Mouse (Mus musculus): ENCODE measurements around the gene Hadh.

Gene Hadh

DNA sequence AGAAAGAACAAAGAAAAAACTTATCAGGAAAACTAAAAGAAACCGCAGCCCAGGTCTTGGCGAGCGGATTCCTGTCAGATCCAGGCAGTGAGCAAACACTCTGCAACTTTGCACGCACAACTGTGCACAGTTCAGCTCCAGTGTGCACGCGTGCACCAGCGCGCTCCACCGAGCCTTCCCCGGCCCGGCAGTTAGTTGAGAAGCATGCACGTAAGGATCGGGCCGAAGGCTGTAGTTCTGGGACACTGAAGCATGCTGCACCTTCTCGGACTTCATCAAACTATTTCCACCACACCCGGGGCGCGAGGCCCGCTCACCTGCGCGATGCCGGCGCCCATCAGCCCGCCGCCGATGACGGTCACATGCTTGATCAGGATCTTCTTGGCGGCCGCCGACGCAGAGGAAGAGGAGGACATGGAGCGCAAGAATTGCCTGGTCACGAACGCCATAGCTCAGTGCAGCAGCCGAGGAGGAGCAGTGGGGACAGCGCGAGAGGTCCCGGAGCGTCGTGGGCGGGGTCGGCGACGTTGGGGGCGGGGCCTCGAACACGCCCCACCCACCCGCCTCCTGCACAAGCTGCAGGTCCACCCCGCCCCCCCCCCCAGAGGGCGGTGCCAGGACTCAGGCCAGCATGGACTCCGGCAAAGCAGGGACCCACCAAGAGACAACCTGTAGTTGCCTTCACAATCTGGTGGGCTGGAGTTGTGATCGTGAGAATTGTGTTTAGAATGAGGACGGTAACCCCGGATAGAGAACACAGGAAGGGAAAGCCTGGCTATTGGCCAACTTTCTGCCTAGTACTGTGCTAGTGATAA lies at the start of gene Hadh:
Gene Hadh, minus strand, starts transcription at position 543 of the 815 bp plus-strand sequence.
- DNase-seq: peak; percentile 89 to 93

DNA sequence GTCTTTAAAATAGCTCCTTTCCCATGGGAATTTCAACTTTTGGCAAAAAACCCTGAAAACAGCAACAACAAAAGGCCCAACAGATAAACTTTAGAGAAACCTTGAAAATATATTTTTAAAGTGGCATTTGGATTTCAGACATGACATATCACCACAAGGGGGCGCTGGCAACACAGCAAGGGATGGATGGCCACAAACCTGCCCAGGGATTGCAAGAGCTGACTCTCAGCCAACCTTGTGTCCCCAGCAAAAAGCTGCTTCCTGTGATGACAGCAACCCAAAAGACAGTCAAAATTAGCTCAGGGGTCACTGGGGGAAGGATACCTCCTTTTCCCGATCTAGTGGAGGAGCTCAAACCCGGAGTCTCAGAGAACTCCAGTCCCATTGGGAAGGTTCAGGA lies 48.3 kb upstream of the Hadh start:
- peak; percentile 80 to 93 for DNase-seq

DNA sequence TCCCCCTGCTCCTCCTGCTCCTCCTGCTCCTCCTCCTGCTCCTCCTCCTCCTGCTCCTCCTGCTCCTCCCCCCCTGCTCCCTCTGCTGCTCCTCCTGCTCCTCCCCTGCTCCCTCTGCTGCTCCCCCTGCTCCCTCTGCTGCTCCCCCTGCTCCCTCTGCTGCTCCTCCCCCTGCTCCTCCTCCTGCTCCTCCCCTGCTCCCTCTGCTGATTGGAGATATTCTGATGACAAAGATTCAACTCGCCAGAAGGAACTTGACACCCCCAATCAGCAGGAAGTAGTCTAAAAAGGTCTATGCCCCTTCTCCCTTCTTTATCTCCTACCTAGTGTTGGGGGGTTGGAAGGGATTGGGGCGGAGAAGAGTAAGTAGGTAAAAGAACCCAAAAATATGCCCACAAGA lies 46.3 kb upstream of the Hadh start:
- DNase-seq: no peak

DNA sequence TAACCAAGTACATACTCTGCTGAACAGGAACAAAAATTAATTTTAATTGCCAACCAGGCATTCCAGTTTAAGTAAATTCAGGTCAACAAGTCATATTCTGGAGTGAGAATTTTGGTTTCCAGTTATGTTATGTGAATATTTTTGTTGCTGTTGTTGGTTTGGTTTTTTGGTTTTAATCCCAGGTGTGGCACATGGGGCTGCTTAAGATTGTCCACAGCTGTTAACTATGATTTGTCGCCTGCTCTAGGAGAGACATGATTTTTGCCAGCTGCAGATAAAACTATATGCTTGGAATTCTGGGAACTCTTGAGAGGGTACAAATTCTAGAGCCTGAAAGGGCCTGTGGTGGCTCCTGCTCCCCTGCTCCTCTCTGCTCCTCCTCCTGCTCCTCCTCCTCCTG lies 45.2 kb upstream of the Hadh start:
- DNase-seq: no peak

DNA sequence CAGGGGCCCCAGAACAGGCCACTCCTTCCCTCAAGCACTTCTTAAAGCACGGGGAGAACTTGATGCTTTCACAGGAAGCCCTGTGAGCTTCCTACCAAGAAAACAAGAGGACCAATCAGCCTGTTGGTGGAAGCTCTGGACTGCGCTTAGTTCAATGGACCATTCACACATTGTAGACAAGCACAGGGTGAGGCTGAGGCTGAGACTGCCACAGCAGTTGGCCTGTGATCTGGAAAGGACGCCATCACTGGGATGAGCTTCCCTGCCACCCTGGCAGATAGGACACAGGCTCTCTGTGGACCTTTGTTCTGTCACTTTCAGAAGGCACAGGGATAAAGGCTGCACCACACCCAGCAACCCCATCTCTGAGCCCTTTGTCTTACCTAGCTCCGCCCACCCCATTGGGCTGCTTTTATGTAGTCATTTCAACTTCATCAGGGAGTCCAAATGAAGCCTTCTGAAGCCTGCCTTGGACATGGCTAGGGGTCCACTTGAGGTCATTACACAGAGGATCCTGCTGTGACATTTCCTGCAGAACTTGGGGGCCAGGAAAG lies 44.1 kb upstream of the Hadh start:
- no peak for DNase-seq

DNA sequence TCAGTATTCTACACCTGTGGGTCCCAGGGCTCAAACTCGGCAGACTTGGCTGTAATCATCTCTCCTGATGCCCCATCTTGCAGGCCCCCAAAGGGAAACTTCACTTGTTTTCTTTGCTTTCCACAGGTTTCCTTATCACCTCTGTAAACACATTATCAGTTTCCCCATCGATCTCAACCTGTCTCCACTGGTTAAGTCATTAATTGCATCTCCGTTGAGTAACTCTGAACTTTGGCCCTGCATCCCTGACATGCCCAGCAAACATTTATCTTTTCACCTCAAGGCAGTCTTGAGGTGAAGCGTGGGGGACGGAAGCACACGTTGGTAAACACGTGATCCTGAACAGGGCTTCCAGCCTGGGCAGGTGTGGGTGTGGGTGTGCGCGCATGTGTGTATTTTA lies 40.4 kb upstream of the Hadh start:
- DNase-seq: no peak

DNA sequence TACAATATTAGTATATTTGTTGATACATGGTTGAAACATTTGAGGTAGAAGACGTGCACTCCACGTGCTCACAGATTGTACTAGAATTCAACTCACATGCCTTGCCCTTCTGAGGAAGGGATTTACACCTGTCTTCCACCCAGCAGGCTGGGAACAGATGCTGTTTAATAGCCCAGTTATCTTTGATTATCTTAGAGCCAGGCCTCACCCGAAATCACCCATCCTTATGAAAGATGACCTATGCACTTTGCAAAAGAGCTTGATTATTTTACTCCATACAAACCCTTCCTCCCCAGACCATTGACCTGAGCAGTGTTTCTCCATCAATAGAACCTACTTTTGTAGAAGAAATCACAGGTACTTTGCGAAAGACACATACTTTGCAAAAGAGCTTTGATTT lies 38.7 kb upstream of the Hadh start:
- DNase-seq: no peak

DNA sequence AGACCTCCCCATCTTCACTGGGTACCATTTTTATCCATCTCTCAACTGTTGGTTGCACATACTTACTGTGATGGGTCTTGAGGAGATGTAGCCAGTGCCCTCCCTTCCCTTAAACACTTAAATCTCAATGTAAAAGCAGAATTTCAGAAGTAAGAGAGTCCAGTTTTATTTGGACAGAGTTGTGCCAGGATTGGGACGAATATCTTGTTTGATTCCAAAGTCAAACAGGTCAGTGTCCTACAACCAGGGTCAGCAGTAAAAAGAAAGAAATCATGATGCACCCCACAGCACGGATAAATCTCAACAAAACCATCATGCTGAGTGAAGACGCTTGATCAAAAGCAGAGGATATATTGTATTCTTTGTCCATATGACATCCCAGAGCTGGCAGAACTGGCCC lies 35.9 kb upstream of the Hadh start:
- no peak for DNase-seq

DNA sequence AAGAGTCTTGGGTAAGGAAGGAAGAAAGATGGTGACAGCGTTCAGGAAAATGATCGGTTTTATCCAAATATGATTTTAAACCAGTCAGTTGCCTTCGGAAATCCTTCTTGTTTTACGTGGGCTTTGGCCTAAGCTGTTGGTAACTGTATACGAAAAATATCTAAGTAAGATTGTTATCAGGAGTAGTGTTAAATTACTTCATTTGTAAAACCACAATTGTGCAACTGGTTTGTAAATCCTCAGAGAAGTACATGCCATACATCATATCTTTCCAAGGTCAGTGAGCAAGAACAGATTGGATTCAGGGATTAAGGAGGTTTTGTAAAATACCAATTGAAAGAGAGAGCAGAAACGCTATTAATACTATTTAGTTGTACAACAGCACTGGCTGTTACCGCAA lies 34.4 kb upstream of the Hadh start:
- DNase-seq: no peak

DNA sequence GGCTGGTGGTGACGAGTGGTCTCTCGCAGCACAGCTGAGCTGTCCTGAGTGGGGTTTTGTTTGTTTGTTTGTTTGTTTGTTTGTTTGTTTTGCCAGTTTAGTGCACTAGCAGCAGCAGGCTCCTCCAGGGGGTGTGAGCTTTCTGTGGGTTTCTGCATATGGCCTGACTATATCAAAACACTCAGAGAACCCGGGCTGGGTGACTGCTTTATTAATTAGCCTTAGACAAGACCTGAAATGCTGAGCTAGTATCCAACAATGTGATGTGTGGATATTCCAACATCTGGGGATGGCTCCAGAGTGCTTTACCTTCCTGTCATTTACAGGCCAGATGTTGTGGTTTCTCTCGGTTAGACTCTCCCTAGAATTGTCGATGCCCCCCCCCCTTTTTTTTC lies 31.4 kb upstream of the Hadh start:
- DNase-seq: no peak

DNA sequence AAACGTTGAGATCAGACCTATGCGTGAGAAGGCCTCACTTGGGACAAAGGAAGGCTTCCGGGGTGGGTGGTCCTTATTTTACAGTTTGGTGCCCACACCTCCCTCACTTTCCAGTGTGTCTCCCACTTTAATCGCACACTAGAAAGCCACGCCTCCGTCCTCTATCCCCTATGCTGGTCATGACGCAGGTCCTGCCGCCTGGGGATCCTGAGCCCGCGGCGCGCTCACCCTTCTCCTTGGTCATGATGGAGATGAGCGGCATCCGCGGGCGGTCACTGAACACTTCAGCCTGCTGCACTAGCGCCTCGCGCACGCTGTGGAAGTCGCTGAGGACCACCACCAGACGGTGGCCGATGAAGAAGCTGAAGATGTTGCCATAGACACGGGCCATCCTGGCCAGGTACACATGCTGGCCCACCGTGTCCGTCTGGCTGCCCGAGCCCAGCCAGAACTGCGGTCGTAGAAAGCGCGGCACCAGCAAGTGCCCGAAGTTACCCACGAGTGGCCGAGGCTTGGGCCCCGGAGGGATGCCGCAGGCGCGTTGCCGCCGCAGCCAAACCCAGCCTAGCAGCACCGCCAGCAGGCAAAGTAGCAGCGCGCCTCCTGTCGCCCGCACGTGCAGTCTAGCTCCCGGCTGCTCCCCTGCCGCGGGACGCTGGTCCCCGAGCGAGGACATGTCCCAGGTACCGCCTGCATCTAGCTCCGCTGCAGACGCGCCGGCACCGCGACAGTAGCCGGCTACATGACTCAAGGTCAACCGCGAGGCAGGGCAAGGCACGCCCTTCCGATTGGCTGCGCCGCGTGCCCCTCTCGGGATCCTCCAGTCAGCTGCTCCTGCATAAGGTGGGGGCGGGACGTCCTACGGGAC lies 30.8 kb upstream of the Hadh start, which contains the start of gene Cyp2u1:
Gene Cyp2u1, minus strand, starts transcription at position 776 of the 868 bp plus-strand sequence.
- peak; percentile 94 to 95 for DNase-seq

DNA sequence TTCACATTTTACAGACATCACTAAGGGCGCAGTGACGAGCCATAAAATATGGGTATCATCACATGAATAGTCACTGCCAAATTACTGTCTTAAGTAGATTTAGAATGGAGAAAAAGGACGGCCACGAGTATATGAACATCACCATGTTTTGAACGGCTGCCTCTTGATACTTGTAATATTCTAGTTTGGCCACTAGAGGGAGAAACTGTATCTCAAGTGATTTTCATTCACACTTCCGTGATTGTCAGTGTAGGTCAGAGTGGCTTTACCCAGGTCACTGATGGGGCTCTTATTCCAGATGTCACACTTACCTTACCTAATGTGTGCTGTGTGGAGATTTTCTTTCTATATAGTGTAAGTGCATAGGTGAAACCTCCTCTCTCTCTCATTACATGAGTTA lies 28.0 kb upstream of the Hadh start:
- peak in 1 of 2 experiments; percentile 37 for DNase-seq

DNA sequence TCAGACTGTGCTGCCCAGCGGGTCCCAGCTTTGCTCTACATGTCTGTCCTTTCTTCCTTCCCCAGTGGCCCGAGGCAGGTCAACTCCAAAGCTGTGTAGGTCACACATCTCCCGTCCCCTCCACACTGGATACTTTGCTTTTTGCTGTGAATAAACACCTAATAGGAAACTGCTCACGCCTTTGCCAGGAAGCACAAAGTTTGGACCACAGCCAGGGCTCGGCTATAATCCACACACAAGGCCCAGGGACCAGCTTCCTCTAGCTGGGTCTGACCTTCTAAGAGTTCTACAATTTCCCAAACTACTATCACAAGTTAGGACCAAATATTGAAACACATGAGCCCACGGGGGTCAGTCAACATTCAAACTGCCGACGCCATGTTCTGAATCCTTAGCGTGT lies 27.2 kb upstream of the Hadh start:
- DNase-seq: peak in 1 of 2 experiments; percentile 25

DNA sequence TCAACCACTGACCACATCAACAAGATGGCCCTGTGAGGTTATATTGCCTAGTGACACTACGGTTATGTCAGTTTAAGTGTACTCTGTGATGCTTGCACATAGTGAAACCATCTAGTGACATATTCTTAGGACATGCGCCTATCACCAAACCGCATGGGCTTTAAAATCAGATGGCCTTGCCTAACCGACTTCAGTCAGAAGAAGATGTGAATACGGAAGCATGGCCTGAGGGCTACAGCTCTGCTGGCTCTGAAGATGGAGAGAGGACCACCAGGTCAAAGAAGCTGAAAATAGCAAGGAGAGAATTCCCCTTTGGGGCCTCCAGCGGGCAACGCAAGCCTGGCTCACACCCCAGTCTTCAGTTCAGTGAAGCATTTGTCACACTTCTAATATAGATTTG lies 25.0 kb upstream of the Hadh start:
- DNase-seq: no peak

DNA sequence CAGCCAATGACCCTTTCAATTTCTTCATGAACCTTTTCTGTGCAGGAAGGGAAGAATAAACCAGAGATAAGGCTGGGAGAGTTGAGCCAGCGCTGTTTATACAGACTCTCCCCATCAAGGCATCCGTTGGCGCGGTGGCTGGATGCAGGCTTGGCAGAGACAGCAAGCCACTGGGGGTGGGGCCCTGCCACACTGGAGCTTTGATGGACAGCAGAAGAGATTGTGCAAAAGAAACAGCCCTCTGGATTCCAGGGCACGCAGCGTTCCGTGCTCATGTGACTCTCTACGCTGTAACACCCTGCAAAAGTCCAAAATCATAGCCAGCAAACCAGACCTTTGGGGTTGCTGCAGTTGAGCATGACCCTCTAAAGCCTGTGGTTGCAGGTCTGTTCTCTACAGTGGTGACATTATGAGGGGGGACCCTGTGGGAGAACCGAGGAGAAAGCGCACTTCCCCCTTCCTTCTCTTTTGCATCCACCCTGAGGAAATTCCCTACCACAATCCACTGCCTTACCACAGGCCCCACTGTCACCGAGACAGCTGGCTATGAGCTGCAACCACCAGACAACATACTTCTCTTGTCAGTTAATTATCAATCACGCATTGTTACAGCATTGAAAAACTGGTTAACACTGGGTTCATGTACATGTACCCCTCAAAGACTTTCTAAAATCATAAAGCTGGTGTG lies 23.8 kb upstream of the Hadh start:
- no peak for DNase-seq

DNA sequence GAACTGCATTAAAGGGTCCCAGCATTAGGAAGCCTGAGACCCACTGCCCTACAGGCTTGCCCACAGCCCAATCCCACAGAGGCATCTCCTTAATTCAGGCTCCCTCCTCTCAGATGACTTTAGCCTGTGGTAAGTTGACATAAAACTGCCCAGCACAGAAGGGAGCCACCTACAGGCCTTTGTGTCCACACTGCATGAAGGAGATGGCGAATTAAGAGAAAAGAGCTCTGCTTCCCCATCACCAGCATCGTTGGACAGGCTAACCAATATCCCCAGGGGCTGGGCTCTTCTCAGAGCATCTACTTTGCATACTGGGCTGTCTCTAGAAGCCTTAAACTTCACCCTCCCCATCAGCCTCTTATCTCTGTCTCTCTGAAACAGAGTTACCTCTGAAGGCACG lies 22.6 kb upstream of the Hadh start:
- DNase-seq: peak in 1 of 2 experiments; percentile 29

DNA sequence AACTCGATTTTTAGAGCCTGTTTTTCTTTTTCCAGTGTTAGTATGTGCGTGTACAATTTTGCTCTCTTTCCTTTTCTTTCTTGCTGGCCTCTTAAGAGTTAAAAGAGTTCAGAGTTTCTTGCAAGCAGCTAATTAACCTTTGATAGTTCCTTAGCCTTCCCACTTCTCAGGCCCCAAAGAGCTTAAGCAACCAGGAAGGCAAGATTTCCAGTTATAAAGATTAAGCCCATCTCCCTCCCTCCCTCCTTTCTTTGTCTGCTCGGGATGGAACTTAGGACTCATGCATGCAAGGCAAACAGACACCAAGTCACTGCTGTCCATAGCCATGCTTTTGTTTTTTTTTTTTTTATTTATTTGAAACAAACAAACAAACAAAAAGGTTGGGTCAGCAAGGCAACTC lies 21.1 kb upstream of the Hadh start:
- no peak for DNase-seq

DNA sequence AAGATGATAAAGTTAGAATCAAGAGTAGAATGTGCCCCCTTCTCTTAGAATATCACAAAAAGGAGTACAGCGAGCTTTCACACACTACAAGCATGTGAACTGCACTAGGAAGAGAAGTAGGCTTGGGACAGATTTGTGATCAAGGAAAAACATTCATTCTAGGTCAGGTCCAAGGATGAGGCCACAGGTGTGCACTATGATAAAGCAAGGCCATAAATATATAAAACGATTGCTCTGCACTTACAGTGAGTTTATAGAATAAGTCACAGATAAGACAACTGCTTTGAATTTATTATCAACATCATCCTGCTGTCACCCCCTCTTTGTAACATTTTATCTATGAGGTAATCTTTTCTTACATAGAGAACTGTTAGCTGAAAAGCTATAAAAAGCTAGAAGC lies 20.4 kb upstream of the Hadh start:
- no peak for DNase-seq

DNA sequence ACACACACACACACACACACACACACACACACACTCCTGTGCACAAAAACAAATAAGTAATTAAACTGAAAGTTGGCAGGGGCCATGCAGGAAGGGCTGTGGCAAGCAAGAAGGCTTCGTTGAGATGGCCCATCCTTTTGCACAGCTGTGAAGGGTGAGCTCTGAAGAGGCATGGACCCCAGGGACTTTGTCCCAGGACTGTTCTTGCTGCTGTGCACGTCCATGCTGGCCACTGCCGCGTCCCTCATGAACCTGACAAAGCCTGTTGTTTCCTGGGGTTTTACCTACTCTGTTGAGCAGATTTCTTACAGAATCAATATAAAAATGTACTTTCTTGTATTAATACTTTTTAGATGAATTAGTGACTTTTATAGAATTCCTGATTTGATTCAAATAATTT lies 20.0 kb upstream of the Hadh start:
- no peak for DNase-seq

DNA sequence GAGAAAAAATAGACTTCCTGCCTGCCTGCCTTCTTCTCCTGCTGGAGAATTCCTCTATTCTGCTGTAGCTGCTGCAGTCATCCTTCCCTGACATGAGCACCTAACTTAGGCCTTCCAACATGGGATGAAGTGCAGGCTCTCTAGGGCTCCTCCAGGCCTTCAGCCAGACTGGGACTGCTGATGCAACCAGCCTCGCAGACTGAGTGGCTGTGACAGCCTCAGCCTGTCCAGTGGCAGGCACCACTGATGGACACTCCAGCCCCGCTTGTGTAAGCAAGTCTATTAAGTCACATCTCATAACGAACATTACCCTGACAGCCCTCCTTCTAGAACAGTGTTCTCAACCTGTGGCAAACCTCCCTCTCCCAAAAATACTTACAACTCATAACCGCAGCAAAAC lies 2.2 kb upstream of the Hadh start:
- no peak for DNase-seq

DNA sequence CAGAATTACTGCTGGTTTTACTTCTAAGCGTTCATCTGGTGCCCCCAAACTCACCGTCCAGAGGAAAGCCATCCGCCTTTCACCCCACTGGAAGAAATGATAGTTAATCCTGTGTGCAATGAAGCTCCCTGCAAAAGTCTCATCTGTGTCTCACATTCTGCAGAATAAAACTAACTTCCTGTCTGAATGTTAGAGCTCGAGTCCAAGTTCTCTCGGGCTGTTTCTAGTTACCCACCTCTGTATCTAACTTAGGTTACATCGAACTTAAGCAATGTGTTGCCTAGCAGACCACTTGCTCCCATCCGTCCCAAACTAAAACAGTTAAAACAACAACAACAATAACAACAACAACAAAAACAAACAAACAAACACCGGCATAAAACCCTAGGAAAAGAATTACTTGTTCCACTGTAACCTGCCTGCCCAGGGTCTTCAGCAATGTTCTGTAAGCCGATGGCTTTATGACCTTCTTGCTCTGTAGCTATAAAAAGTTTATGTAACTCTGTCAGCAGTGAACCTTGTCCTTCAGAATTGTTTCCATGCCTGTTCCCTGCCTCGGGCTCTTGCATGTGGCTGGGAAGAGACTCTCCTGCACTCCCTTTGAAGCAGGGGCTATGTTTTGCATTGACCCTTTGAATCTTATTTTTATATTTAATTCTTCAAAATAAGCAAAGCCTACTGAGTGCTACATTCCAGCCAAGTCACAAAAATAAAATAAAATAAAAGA lies 636 bp upstream of the Hadh start:
- DNase-seq: peak; percentile 45 to 66

DNA sequence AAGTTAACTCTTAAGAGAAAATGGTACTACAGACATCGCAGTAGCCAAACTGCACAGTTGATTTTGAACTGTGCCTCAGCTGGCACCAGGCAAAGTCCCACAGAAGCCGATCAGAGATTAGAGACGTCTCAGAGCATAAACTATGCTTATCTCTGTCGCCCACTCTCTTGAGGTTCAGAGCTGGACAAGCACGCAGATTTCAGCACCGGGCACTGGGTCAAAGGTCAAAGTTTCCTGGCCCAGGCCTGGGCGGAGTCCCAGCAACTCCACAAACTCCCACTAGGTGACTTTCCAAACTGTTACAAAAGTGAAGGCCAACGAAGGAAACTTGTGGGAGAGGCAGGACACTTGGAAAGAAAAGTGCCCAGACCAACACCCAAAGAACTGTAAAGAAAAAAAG lies 744 bp downstream of the Hadh start:
- peak; percentile 88 to 90 for DNase-seq

Data from kidney, postnatal 36 days (tissue).